Mouse (Mus musculus): Measurements from ENCODE around the gene Gsc2. TPM values are rescaled to one million over a fixed set of nuclear protein-coding genes. Genes with fewer than 3 reads are reported as not detected.

Gene Gsc2
- polyA plus RNA-seq, 1 experiment, result not detected

DNA sequence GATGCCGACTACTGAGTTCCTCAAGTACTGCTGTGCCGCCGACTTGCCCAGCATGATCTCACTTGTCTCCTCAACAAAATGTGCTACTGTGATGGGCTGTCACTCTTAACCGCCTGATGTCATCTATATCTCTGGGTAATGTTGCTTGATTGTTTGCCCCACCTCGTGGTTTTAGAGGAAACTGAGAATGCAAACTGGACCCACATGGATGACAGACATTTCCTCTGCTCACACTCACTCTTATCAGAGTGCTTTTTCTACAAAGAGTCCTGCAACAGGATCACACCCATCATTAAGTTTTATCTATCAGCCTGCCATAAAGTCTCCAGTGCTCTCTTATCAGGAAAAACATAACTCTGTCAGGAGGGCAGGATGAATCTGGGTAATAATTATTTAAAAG lies 43.6 kb downstream of the Gsc2 start:
- peaks cover 16% of the 10 kb centered on the region for H3K4me1 ChIP-seq (ENCODE audit: control insufficient read depth, insufficient read depth, low read length)
- no peak overlapping the region for H3K4me3 ChIP-seq (ENCODE audit: insufficient read depth, low read length)
- no peak overlapping the region for H3K27ac ChIP-seq (ENCODE audit: insufficient read depth, low read depth, low read length)
- no peak for TF ChIP-seq CTCF (IDR thresholded peaks at IDR 0.05; ENCODE audit: low read depth, low read length)
- no peak for TF ChIP-seq POLR2A (IDR thresholded peaks at IDR 0.05; ENCODE audit: borderline replicate concordance, low read depth, low read length)

DNA sequence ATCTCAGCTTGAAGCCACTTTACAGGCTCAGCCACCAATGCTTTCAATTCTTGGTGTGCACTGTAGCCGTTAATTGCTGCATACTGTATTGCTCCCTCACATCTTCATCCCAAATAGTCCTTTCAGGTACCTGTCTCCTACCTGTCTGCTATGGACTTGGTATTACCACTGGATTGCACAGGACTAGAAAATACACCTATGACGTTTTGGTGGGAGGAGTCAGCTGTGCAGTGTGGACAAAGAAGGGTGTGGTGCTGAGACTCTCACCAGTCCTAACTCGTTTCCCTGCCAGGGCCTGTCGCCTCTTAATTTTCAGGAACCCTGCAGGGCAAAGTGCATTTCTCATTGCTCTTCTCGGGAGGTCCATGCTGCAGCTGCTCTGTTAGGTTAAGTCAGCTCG lies 49.1 kb downstream of the Gsc2 start:
- Histone ChIP-seq H3K27ac (ENCODE audit: insufficient read depth, low read depth, low read length) (no peak overlapping the region), H3K4me1 (ENCODE audit: control insufficient read depth, insufficient read depth, low read length) (peaks cover 5% of the 10 kb centered on the region), H3K4me3 (ENCODE audit: insufficient read depth, low read length) (no peak overlapping the region)
- TF ChIP-seq POLR2A (IDR thresholded peaks at IDR 0.05; ENCODE audit: borderline replicate concordance, low read depth, low read length), result no peak
- TF ChIP-seq CTCF (IDR thresholded peaks at IDR 0.05; ENCODE audit: low read depth, low read length), result no peak

DNA sequence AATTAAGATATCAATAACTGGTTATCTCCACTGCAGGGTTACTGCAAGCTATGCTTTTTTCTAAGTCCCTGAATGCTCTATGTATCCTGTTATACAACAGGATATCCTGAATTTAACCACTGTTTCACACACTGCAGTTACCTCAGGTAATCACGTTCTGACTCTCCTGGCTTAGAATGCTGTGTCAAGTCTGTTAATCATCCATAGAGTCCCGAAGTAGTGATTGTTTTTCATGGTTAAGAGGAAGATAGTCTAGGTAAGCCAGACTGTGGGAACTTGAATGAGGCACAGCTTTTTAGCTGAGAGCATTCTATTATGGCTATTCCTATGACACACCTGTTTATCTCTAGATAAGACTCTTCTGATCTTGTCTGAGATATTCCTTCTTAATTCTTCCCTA lies 49.6 kb downstream of the Gsc2 start:
- Histone ChIP-seq H3K4me3 (ENCODE audit: insufficient read depth, low read length) (no peak overlapping the region), H3K27ac (ENCODE audit: insufficient read depth, low read depth, low read length) (no peak overlapping the region), H3K4me1 (ENCODE audit: control insufficient read depth, insufficient read depth, low read length) (peaks cover 5% of the 10 kb centered on the region)
- TF ChIP-seq POLR2A (IDR thresholded peaks at IDR 0.05; ENCODE audit: borderline replicate concordance, low read depth, low read length), result no peak
- no peak for TF ChIP-seq CTCF (IDR thresholded peaks at IDR 0.05; ENCODE audit: low read depth, low read length)

Other genes with a start within 250 kb of the Gsc2 start
- 82.4 and 105 TPM in 2 replicates for gene Med15, start 182.2 kb downstream of the Gsc2 start, polyA plus RNA-seq (2012; ENCODE audit: insufficient read depth, insufficient read length, missing spikeins)
- 9.3 and 12.4 TPM in 2 replicates for gene Klhl22, start 155.4 kb downstream of the Gsc2 start, polyA plus RNA-seq (2012; ENCODE audit: insufficient read depth, insufficient read length, missing spikeins)
- gene Scarf2, start 117.8 kb downstream of the Gsc2 start, polyA plus RNA-seq (2012; ENCODE audit: insufficient read depth, insufficient read length, missing spikeins), result 0.86 and 1.7 TPM in 2 replicates
- not detected in 2 replicates for gene B830017H08Rik, start 81.9 kb downstream of the Gsc2 start, polyA plus RNA-seq (2012; ENCODE audit: insufficient read depth, insufficient read length, missing spikeins)
- 1.3 and 1.6 TPM in 2 replicates for gene Car15, start 76.7 kb downstream of the Gsc2 start, polyA plus RNA-seq (2012; ENCODE audit: insufficient read depth, insufficient read length, missing spikeins)
- gene Gm20518, start 23.4 kb downstream of the Gsc2 start, polyA plus RNA-seq (2012; ENCODE audit: insufficient read depth, insufficient read length, missing spikeins), result not detected in 2 replicates
- not detected in 2 replicates for gene Tssk1, start 20.8 kb downstream of the Gsc2 start, polyA plus RNA-seq (2012; ENCODE audit: insufficient read depth, insufficient read length, missing spikeins)
- 23.2 and 29.4 TPM in 2 replicates for gene Dgcr2, start 16.5 kb downstream of the Gsc2 start, polyA plus RNA-seq (2012; ENCODE audit: insufficient read depth, insufficient read length, missing spikeins)
- not detected in 2 replicates for gene Tssk2, start 16.4 kb downstream of the Gsc2 start, polyA plus RNA-seq (2012; ENCODE audit: insufficient read depth, insufficient read length, missing spikeins)
- 20.1 and 27.1 TPM in 2 replicates for gene Ess2, start 3.7 kb downstream of the Gsc2 start, polyA plus RNA-seq (2012; ENCODE audit: insufficient read depth, insufficient read length, missing spikeins)
- 53.5 and 59.4 TPM in 2 replicates for gene Slc25a1, start 13.2 kb upstream of the Gsc2 start, polyA plus RNA-seq (2012; ENCODE audit: insufficient read depth, insufficient read length, missing spikeins)
- gene Vpreb2, start 65.4 kb upstream of the Gsc2 start, polyA plus RNA-seq (2012; ENCODE audit: insufficient read depth, insufficient read length, missing spikeins), result not detected in 2 replicates
- gene Dgcr6, start 137.8 kb upstream of the Gsc2 start, polyA plus RNA-seq (2012; ENCODE audit: insufficient read depth, insufficient read length, missing spikeins), result 23.0 and 26.4 TPM in 2 replicates
- gene Prodh, start 175.1 kb upstream of the Gsc2 start, polyA plus RNA-seq (2012; ENCODE audit: insufficient read depth, insufficient read length, missing spikeins), result 4.5 and 4.8 TPM in 2 replicates
- not detected in 2 replicates for gene Rtn4r, start 212.6 kb upstream of the Gsc2 start, polyA plus RNA-seq (2012; ENCODE audit: insufficient read depth, insufficient read length, missing spikeins)